Mouse (Mus musculus) hindbrain, embryonic 11.5 days (tissue): ENCODE measurements around the gene Kirrel. TPM values are rescaled to one million over a fixed set of nuclear protein-coding genes. Genes with fewer than 3 reads are reported as not detected.
A peak's percentile ranks its signal among the peaks of the same experiment; 100 is the strongest.

Experiments
- ATAC-seq: fragments of 200-750 bp; cut with Nextera tagmentation; 2 replicates; pipeline ENCODE4 v1.8.0; 2017; ENCODE audit warnings: mild to moderate bottlenecking, moderate TSS enrichment, moderate library complexity; ENCODE audit not compliant: low FRiP score
- DNase-seq: peaks from one replicate; pipeline ENCODE4 v3.0.0-alpha.2; 2015; ENCODE audit warnings: low spot score
- H3K27ac ChIP-seq: fragments of 300-500 bp; sonication (generic); 2 replicates; pipeline ENCODE4 v1.5.1; 2014; ENCODE audit warnings: mild to moderate bottlenecking, low read depth, low read length
- H3K27me3 ChIP-seq: fragments of 300-500 bp; sonication (generic); 2 replicates; pipeline ENCODE4 v1.6.1; 2014; ENCODE audit warnings: mild to moderate bottlenecking, low read length, moderate library complexity, mixed read lengths; ENCODE audit not compliant: control insufficient read depth, insufficient read depth
- H3K36me3 ChIP-seq: fragments of 300-500 bp; sonication (generic); 2 replicates; pipeline ENCODE4 v1.6.1; 2014; ENCODE audit warnings: mild to moderate bottlenecking, low read length, moderate library complexity, mixed read lengths; ENCODE audit not compliant: control insufficient read depth, insufficient read depth
- H3K4me1 ChIP-seq: fragments of 300-500 bp; sonication (generic); replicated peaks from 2 replicates; pipeline ENCODE4 v1.6.1; 2014; ENCODE audit warnings: low read length, mixed read lengths; ENCODE audit not compliant: control insufficient read depth, insufficient read depth
- H3K4me2 ChIP-seq: fragments of 300-500 bp; sonication (generic); replicated peaks from 2 replicates; pipeline ENCODE4 v1.6.1; 2014; ENCODE audit warnings: mild to moderate bottlenecking, low read depth, low read length
- H3K4me3 ChIP-seq: fragments of 300-500 bp; sonication (generic); 2 replicates; pipeline ENCODE4 v1.5.1; 2014; ENCODE audit warnings: low read depth, low read length
- H3K9ac ChIP-seq: fragments of 300-500 bp; sonication (generic); 2 replicates; pipeline ENCODE4 v1.6.1; 2014; ENCODE audit warnings: low read depth, low read length
- H3K9me3 ChIP-seq: fragments of 300-500 bp; sonication (generic); 2 replicates; pipeline ENCODE4 v1.6.1; 2016; ENCODE audit warnings: low read length; ENCODE audit not compliant: control insufficient read depth
- WGBS: fragments of 180-500 bp; shearing (Covaris S2); extraction: QIAGEN DNeasy Blood & Tissue Kit; methylation state at CpG from one replicate; pipeline ENCODE4 v1.1.7; 2014; 5-methylcytosine and 5-hydroxymethylcytosine counted together
- polyA plus RNA-seq: library from polyadenylated mRNA; unstranded; fragments of >200 nt; fragmentation: Nextera tagmentation; extraction: Ambion mirVana; gene quantifications from 2 replicates; pipeline ENCODE4 v1.2.1, GENCODE M21; 2014

The Kirrel gene
- polyA plus RNA-seq, 1 experiment from 2014 or later, result 11.5 TPM

DNA sequence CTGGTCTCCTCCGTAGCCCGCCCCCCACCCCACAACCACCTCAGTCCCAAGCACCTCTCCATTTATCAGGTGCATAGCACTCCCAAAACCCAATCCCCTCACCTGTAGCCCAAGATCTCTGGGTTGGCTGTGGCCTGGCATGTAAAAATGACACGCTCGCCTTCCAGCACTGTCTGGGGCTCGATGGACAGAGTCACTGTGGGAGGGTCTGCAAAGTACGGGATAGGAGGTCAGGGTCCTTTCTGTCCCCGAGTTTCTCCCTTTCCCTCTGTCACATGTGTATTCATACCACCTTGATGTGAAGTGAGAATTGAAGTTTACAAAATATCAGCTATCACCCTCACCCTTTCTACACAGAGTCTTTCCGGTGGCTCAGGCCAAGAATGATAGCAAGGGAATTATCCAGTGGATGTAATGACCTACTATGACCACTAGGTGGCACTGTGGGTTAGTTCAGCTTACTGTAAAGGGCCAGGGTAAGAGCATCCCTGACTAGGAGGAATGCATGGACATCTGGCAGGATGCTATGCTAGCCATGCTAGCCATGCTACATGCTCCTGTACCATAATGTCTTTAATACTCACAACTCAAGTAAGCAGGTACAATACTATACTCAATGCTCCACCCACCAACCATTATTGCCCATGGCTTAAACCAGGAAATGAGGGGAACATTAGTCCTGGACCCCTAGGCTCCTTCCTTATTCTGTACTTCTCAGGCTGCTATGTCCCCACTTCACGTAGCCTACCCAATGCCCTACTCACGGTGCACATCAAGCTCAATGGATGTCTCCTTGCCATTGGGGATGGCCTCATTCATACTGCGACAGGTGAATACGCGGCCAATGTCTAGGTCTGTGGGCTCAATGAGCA lies 84.6 kb downstream of the Kirrel start:
- no peaks in the 10 kb centered on the region for H3K4me1 ChIP-seq
- H3K27ac ChIP-seq, result no peak overlapping the region
- H3K4me3 ChIP-seq, result no peak overlapping the region
- no peaks in the 10 kb centered on the region for H3K36me3 ChIP-seq
- no peaks in the 10 kb centered on the region for H3K27me3 ChIP-seq
- 73% methylated on average over 13 of the region's 13 CpGs for WGBS
- H3K4me2 ChIP-seq, result no peak overlapping the region
- ATAC-seq, result peak; percentile 77
- H3K9me3 ChIP-seq, result no peaks in the 10 kb centered on the region
- H3K9ac ChIP-seq, result no peak overlapping the region
- DNase-seq, result peak; percentile 88

DNA sequence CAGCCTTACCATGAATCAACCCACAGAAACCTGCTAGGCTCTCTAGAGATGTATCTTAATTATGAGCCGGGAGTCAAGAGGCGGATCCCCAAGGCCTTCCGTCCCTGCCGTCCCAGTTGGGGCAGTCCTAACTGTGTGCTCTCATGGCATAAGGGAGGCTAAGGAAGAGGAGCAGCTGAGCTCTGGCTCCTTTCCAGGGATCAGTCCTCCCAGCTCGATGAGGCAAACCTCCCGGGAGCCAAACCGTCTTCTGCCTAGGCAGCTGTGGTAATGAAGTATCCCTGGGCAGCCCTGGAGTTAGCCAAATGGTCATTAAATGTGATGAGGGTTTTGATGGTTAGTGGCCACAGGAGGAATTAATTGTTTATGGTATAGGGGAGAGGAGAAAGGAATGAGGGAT lies 87.4 kb downstream of the Kirrel start:
- WGBS, result 89% methylated on average over 7 of the region's 7 CpGs
- peaks cover 13% of the 10 kb centered on the region; the same call in 1 of the 2 replicates for H3K36me3 ChIP-seq
- no peak overlapping the region for H3K9ac ChIP-seq
- no peak overlapping the region for H3K4me3 ChIP-seq
- H3K4me1 ChIP-seq, result no peaks in the 10 kb centered on the region
- DNase-seq (no peak), ATAC-seq (no peak)
- no peak overlapping the region for H3K4me2 ChIP-seq
- H3K27ac ChIP-seq, result no peak overlapping the region
- no peaks in the 10 kb centered on the region for H3K9me3 ChIP-seq
- H3K27me3 ChIP-seq, result no peaks in the 10 kb centered on the region

DNA sequence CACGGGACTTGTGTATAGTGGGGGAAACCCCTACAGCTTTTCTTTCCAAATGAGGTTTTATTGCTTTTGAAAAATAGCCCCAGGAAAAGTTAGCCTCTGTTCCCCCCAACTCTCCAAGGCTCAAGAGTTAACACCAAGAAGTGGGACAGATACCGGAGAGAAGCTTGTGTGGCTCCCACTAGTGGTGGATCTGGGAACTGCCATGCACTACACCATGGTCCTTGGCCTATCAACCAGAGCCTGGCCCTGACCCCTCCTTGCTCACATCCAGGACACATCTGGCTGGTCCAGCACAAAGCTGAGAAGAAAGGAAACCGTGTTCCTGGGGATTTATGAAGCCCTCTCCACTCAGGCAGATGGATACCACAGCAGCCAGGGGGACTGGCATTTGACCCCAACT lies 92.3 kb downstream of the Kirrel start:
- H3K27ac ChIP-seq, result no peak overlapping the region
- H3K9me3 ChIP-seq, result no peaks in the 10 kb centered on the region
- peaks cover 13% of the 10 kb centered on the region; the same call in 1 of the 2 replicates for H3K36me3 ChIP-seq
- H3K4me2 ChIP-seq, result no peak overlapping the region
- no peak overlapping the region for H3K4me3 ChIP-seq
- H3K27me3 ChIP-seq, result no peaks in the 10 kb centered on the region
- no peak overlapping the region for H3K9ac ChIP-seq
- no peaks in the 10 kb centered on the region for H3K4me1 ChIP-seq
- peak; percentile 81 for DNase-seq
- no peak for ATAC-seq
- 77% methylated on average over 3 of the region's 3 CpGs for WGBS

DNA sequence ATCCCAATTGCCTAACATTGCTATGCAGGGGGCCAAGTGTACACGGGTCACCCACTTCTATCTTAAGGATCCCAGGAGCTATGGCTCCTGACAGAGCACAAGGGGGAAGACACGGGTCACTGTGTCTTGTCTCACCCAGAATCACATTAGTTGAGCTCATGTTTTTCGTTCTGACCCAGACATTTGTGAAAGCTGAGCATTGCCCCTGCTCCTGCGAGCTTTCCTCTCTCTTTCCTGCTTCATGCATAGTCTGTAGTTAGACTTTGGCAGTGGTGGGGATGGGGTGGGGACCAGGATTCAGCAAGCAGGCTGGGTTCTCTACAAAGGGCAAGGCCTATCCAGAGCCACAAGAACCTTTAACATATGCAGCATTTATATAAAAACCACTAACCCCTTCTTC lies 94.8 kb downstream of the Kirrel start:
- ATAC-seq (no peak), DNase-seq (no peak)
- Histone ChIP-seq H3K4me3 (no peak overlapping the region), H3K27me3 (no peaks in the 10 kb centered on the region), H3K27ac (no peak overlapping the region), H3K4me1 (no peaks in the 10 kb centered on the region), H3K9me3 (no peaks in the 10 kb centered on the region), H3K9ac (no peak overlapping the region), H3K4me2 (no peak overlapping the region), H3K36me3 (peaks cover 12% of the 10 kb centered on the region; the same call in 1 of the 2 replicates)
- 91% methylated on average over 4 of the region's 4 CpGs for WGBS

DNA sequence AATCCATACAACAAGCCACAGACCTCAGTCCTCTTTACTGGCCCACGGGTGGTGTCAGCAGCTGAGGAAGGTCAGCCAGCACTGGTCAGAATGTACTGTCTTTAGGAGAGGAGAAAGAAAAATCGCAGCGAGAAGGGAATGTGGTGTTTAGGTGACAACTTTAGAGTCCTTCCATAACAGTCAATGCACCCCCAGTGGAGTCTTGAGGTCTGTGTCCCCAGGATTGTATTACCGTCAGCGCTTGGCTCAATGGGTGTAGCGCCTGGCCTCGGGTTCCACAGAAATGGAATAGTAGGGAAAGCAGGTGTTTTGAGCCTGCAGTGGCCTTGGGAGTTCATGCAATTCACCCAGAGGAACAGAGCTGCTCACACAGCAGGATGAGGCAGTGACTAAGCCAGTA lies 95.2 kb downstream of the Kirrel start:
- no peaks in the 10 kb centered on the region for H3K9me3 ChIP-seq
- 0 out of 2 replicates have a peak, but pooled peaks cover 8% of the 10 kb centered on the region for H3K36me3 ChIP-seq
- 92% methylated on average over 7 of the region's 7 CpGs for WGBS
- DNase-seq, result no peak
- no peaks in the 10 kb centered on the region for H3K4me1 ChIP-seq
- no peak overlapping the region for H3K9ac ChIP-seq
- H3K27ac ChIP-seq, result no peak overlapping the region
- ATAC-seq, result no peak
- H3K4me2 ChIP-seq, result no peak overlapping the region
- H3K4me3 ChIP-seq, result no peak overlapping the region
- no peaks in the 10 kb centered on the region for H3K27me3 ChIP-seq

DNA sequence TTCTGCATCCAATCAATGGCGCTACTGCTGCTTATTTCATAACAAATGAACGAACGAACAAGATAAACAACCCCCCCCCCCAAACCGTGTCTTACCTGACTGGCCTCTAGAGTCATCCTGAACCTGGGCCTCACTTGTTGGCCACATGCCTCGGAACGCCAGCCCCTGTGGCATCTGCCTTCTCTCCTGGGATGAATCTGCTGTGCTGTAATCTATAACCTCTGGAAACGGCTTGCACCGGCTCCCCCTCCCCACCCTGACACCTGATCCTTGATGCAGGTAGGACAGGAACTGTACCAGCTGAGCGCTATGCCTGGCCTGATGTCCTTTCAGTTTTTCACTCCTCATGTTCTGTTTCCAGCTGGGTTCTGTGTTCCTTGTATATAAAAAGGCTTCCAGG lies 96.9 kb downstream of the Kirrel start:
- Histone ChIP-seq H3K27me3 (no peaks in the 10 kb centered on the region), H3K9ac (no peak overlapping the region), H3K27ac (no peak overlapping the region), H3K4me2 (no peak overlapping the region), H3K9me3 (no peaks in the 10 kb centered on the region), H3K4me3 (no peak overlapping the region), H3K36me3 (0 out of 2 replicates have a peak, but pooled peaks cover 3% of the 10 kb centered on the region), H3K4me1 (no peaks in the 10 kb centered on the region)
- no peak for ATAC-seq
- DNase-seq, result no peak
- 73% methylated on average over 9 of the region's 9 CpGs for WGBS

DNA sequence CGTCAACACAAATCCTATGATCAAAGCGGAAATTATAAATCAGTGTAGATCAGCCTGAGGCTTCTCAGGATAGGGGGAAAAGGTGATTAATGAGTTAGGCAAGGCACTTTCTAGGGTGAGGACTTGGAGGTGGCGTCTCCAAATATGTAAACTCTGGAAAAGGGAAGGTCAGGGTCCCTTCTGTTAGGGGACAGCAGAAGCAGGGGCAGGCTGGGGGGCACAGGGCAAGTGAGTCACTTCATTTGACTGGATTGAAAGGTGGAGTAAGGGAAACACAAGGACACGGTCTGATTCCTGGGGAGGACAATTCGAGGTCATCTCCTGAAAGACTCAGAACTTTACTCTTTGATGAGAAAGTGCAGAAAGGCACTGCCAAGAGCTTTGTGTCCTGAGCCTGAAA lies 97.6 kb downstream of the Kirrel start:
- no peak for ATAC-seq
- no peak for DNase-seq

DNA sequence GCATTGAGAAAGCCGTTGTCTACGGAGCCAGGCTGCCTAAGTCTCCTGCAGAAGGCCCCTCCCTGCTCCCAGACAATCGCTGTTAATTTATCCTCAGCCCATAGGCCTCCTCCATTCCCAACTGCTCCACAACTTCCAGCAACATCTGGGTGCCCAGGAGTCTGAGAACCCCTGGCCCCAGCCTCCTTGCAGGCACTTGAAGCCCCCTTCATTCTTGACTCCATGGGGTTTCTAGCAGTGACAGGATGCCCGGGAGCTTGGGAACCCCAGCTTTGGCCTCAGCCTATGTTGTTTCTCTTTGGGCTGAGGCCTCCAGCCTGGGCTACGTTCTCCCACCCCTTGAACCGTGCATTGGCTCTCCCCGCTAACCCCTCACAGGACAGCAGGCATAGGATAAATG lies 98.4 kb downstream of the Kirrel start:
- no peaks in the 10 kb centered on the region for H3K4me1 ChIP-seq
- no peak overlapping the region for H3K9ac ChIP-seq
- DNase-seq, result no peak
- no peak overlapping the region for H3K4me2 ChIP-seq
- no peaks in the 10 kb centered on the region for H3K36me3 ChIP-seq
- no peaks in the 10 kb centered on the region for H3K27me3 ChIP-seq
- H3K9me3 ChIP-seq, result no peaks in the 10 kb centered on the region
- H3K27ac ChIP-seq, result no peak overlapping the region
- 86% methylated on average over 7 of the region's 7 CpGs for WGBS
- H3K4me3 ChIP-seq, result no peak overlapping the region
- no peak for ATAC-seq

More for the DNA sequence above, 97.6 kb downstream of the Kirrel start:
- Histone ChIP-seq H3K27me3 (no peaks in the 10 kb centered on the region), H3K4me3 (no peak overlapping the region), H3K4me2 (no peak overlapping the region), H3K27ac (no peak overlapping the region), H3K9ac (no peak overlapping the region), H3K4me1 (no peaks in the 10 kb centered on the region), H3K9me3 (no peaks in the 10 kb centered on the region), H3K36me3 (no peaks in the 10 kb centered on the region)
- WGBS, result 86% methylated on average over 5 of the region's 5 CpGs
